In genomic region chr8:56299421-56299820, GRCm38 (mm10) we compare ENCODE assay signal across 27 mouse cellular contexts. TPM values are rescaled to one million over a fixed set of nuclear protein-coding genes. Genes with fewer than 3 reads are reported as not detected.
DNase-seq lines count a peak whose midpoint lies in the region; ATAC-seq and TF ChIP-seq lines count a peak whose summit lies in the region.
"Had no signal": no experiment of that assay in that cellular context is flagged by ENCODE, and none has a peak within 500 bp of the region (broad histone marks: within the 10 kb centered on the region; RNA-seq: fewer than 3 reads in every experiment).

No protein-coding gene starts in this region.

- no peak for TF ChIP-seq CTCF in lung, adult 2 months (IDR thresholded peaks at IDR 0.05; ENCODE audit: insufficient read depth, low read length)

- no peak for DNase-seq in lung, adult 2 months
- no peak for DNase-seq in lung, postnatal 10 days
- peak; percentile 25 for DNase-seq in MEL-GATA-1-ER (ENCODE audit: extremely low read depth, low read depth)
- no peak for DNase-seq in spleen, postnatal 4 days (ENCODE audit: low spot score in 2 of 2)
- DNase-seq in layer of hippocampus, adult 11-12 months (ENCODE audit: low spot score), result no peak
- DNase-seq in embryo, embryonic 9.5 days (ENCODE audit: extremely low spot score), result no peak
- DNase-seq: adrenal gland, postnatal 25 days; cerebellum, adult 2 months; cerebellum, postnatal 14 days; gastrocnemius, postnatal 36 days; heart, postnatal 10 days; kidney, adult 8-10 months; liver, embryonic 13.5 days; lung, adult 18-20 months; midbrain, embryonic 14.5 days; retina, postnatal 1 day; right cerebral cortex, postnatal 14 days had no signal

- ATAC-seq in common myeloid progenitor, adult 5-6 weeks (replicated peaks; ENCODE audit: low read depth, poor library complexity, severe bottlenecking), result peak; percentile 65; the same call in 1 of the 2 replicates
- ATAC-seq: forebrain, embryonic 13.5 days had no signal

- 43% methylated on average over 5 of the region's 5 CpGs for WGBS in lung, adult 2 months

- 0 out of 2 replicates have a peak, but pooled peaks cover 2% of the 10 kb centered on the region for H3K4me1 ChIP-seq in lung, adult 2 months (ENCODE audit: control insufficient read depth, insufficient read depth, low read length)
- H3K4me1 ChIP-seq: liver, embryonic 13.5 days had no signal

- peak overlapping the region; percentile 58 for H3K4me3 ChIP-seq in lung, adult 2 months (replicated peaks; ENCODE audit: extremely low read depth, low read depth, low read length)
- H3K4me3 ChIP-seq: forebrain, embryonic 13.5 days; heart, embryonic 13.5 days; hindbrain, embryonic 10.5 days; hindbrain, embryonic 15.5 days; limb, embryonic 13.5 days; liver, embryonic 13.5 days; neural tube, embryonic 15.5 days; stomach, embryonic 15.5 days had no signal

- peak; percentile 29; the same call in 1 of the 2 replicates for TF ChIP-seq POLR2A in lung, adult 2 months (IDR thresholded peaks at IDR 0.05; ENCODE audit: borderline replicate concordance, extremely low read depth, low read depth, low read length)

RNA-seq across cellular contexts. Expression of gene Hpgd, which starts 5.0 kb away (rescaled TPM):
- polyA plus RNA-seq in lung, adult 2 months (2012; rRNA removed), result 146 and 213 TPM in 2 replicates
- 0.78 and 1.4 TPM in 2 replicates for total RNA-seq in common myeloid progenitor, adult 5-6 weeks (2017)
- total RNA-seq: CH12.LX; megakaryocyte-erythroid progenitor cell, adult 5-6 weeks had no signal
